Mouse (Mus musculus) testis, adult 2 months (tissue): ENCODE measurements at regions not wholly inside any gene's neighbourhood (a gene's known extent, or its start where the extent isn't known, plus 50 kb on each side); places are given as distances from the start of the nearest gene placed in this dataset.

Source experiments
- CTCF ChIP-seq: fragments of 200-500 bp; IDR thresholded peaks from 2 replicates; pipeline ENCODE4 v1.5.1; 2012; ENCODE audit warnings: low read depth, mild to moderate bottlenecking, inconsistent platforms, low read length, moderate library complexity; ENCODE audit not compliant: control insufficient read depth, insufficient read depth, insufficient replicate concordance
- POLR2A ChIP-seq: fragments of 200-500 bp; IDR thresholded peaks from 2 replicates; pipeline ENCODE4 v1.6.1; 2012; ENCODE audit warnings: low read depth, mild to moderate bottlenecking, inconsistent platforms, low read length, moderate library complexity; ENCODE audit not compliant: control insufficient read depth

DNA sequence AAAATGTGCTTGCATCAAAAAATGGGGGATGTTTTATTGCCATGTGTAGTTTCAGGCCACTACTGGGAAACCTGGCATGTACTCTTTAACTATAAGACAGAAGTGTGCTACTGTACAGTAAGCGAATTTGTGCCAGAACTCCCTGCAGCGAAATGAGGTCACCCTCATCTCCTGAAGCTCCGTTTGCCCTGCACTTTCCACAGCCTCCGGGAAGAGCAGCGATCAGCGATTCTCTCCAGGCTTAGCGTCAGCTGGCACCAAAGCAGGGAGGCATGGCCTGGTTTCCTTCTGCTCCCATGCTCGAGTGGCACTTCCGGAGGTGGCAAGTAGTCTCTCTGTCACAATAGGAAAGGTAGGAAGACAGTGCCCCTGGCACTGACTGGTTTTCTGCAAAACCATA, 88.8 kb upstream of the Arg1 start:
- no peak for TF ChIP-seq CTCF
- no peak for TF ChIP-seq POLR2A
